Comparison of ENCODE assay signal across 19 mouse cellular contexts in genomic region chr4:141742381-141742780, GRCm38 (mm10). TPM values are rescaled to one million over a fixed set of nuclear protein-coding genes. Genes with fewer than 3 reads are reported as not detected.
DNase-seq lines count a peak whose midpoint lies in the region; ATAC-seq and TF ChIP-seq lines count a peak whose summit lies in the region.
"Had no signal": no experiment of that assay in that cellular context is flagged by ENCODE, and none has a peak within 500 bp of the region (broad histone marks: within the 10 kb centered on the region; RNA-seq: fewer than 3 reads in every experiment).

No protein-coding gene starts in this region.

- H3K4me1 ChIP-seq in heart, embryonic 12.5 days (replicated peaks) = peaks cover 13% of the 10 kb centered on the region
- no peaks in the 10 kb centered on the region for H3K4me1 ChIP-seq in thymus, adult 2 months (replicated peaks; ENCODE audit: control insufficient read depth, insufficient read depth, low read length)
- H3K4me1 ChIP-seq in liver, embryonic 13.5 days (replicated peaks) = peaks cover 31% of the 10 kb centered on the region
- H3K4me1 ChIP-seq in hindbrain, embryonic 11.5 days (replicated peaks; ENCODE audit: control insufficient read depth, insufficient read depth, low read length) = no peaks in the 10 kb centered on the region
- H3K4me1 ChIP-seq: midbrain, embryonic 15.5 days; neural tube, embryonic 12.5 days had no signal

- peaks cover 3% of the 10 kb centered on the region; the same call in 1 of the 2 replicates for H3K9me3 ChIP-seq in heart, embryonic 12.5 days (replicated peaks)
- no peaks in the 10 kb centered on the region for H3K9me3 ChIP-seq in liver, embryonic 13.5 days (replicated peaks)
- H3K9me3 ChIP-seq in hindbrain, embryonic 11.5 days (ENCODE audit: control insufficient read depth, low read length) = no peaks in the 10 kb centered on the region
- H3K9me3 ChIP-seq: midbrain, embryonic 15.5 days; neural tube, embryonic 12.5 days had no signal

- no peaks in the 10 kb centered on the region for H3K27me3 ChIP-seq in heart, embryonic 12.5 days (replicated peaks)
- H3K27me3 ChIP-seq in thymus, adult 2 months (ENCODE audit: control insufficient read depth, insufficient read depth, low read length) = no peaks in the 10 kb centered on the region
- H3K27me3 ChIP-seq in liver, embryonic 13.5 days = no peaks in the 10 kb centered on the region
- H3K27me3 ChIP-seq in hindbrain, embryonic 11.5 days (ENCODE audit: control insufficient read depth, insufficient read depth, low read length) = no peaks in the 10 kb centered on the region
- H3K27me3 ChIP-seq: midbrain, embryonic 15.5 days had no signal

- peak overlapping the region; percentile 40; the same call in 1 of the 2 replicates for H3K27ac ChIP-seq in heart, embryonic 12.5 days (ENCODE audit: poor library complexity, severe bottlenecking)
- H3K27ac ChIP-seq in thymus, adult 2 months (ENCODE audit: control insufficient read depth, insufficient read depth, low read length) = peak overlapping the region; percentile 36; the same call in 1 of the 2 replicates
- H3K27ac ChIP-seq in liver, embryonic 13.5 days = peak overlapping the region; percentile 71
- H3K27ac ChIP-seq in hindbrain, embryonic 11.5 days (ENCODE audit: low read depth, low read length) = no peak overlapping the region
- H3K27ac ChIP-seq: midbrain, embryonic 15.5 days; neural tube, embryonic 12.5 days had no signal

- no peak overlapping the region for H3K9ac ChIP-seq in heart, embryonic 12.5 days
- H3K9ac ChIP-seq in liver, embryonic 13.5 days = no peak overlapping the region; the same call in 1 of the 2 replicates
- no peak overlapping the region for H3K9ac ChIP-seq in hindbrain, embryonic 11.5 days (ENCODE audit: low read depth, low read length)
- H3K9ac ChIP-seq: lung, embryonic 14.5 days; midbrain, embryonic 15.5 days; neural tube, embryonic 12.5 days had no signal

- no peak for ATAC-seq in heart, embryonic 12.5 days (ENCODE audit: insufficient number of reproducible peaks, low FRiP score)
- no peak for ATAC-seq in liver, embryonic 13.5 days (ENCODE audit: low read depth)
- ATAC-seq in hindbrain, embryonic 11.5 days (ENCODE audit: low FRiP score) = no peak
- ATAC-seq: forebrain, embryonic 14.5 days; midbrain, embryonic 15.5 days had no signal

- no peak for TF ChIP-seq CTCF in thymus, adult 2 months (IDR thresholded peaks at IDR 0.05; ENCODE audit: borderline replicate concordance, control insufficient read depth, extremely low read depth, insufficient read depth, low read length, poor library complexity)

- no peak overlapping the region for H3K4me2 ChIP-seq in heart, embryonic 12.5 days
- H3K4me2 ChIP-seq in liver, embryonic 13.5 days = no peak overlapping the region
- no peak overlapping the region for H3K4me2 ChIP-seq in hindbrain, embryonic 11.5 days (replicated peaks; ENCODE audit: low read depth, low read length)
- H3K4me2 ChIP-seq: lung, embryonic 14.5 days; midbrain, embryonic 15.5 days; neural tube, embryonic 12.5 days had no signal

- no peaks in the 10 kb centered on the region for H3K36me3 ChIP-seq in heart, embryonic 12.5 days
- no peaks in the 10 kb centered on the region for H3K36me3 ChIP-seq in thymus, adult 2 months (ENCODE audit: control insufficient read depth, insufficient read depth, low read length)
- no peaks in the 10 kb centered on the region for H3K36me3 ChIP-seq in liver, embryonic 13.5 days
- H3K36me3 ChIP-seq in hindbrain, embryonic 11.5 days (ENCODE audit: control insufficient read depth, insufficient read depth, low read length) = no peaks in the 10 kb centered on the region
- H3K36me3 ChIP-seq: midbrain, embryonic 15.5 days; neural tube, embryonic 12.5 days had no signal

- no peak for TF ChIP-seq POLR2A in thymus, adult 2 months (IDR thresholded peaks at IDR 0.05; ENCODE audit: control insufficient read depth, extremely low read depth, insufficient read depth, low read length, poor library complexity)

- 73% methylated on average over 4 of the region's 4 CpGs for WGBS in heart, embryonic 12.5 days
- 97% methylated on average over 4 of the region's 4 CpGs for WGBS in thymus, adult 2 months
- 76% methylated on average over 4 of the region's 4 CpGs for WGBS in liver, embryonic 13.5 days (ENCODE audit: insufficient replicate concordance)
- WGBS in hindbrain, embryonic 11.5 days = 94% methylated on average over 4 of the region's 4 CpGs

- DNase-seq in heart, adult 8-10 months (ENCODE audit: low spot score) = no peak
- DNase-seq in thymus, adult 2 months = no peak
- DNase-seq in thymus, postnatal 14 days = no peak
- DNase-seq in liver, embryonic 13.5 days = no peak
- no peak for DNase-seq in T-cell, adult 2 months (ENCODE audit: low spot score)
- no peak for DNase-seq in hindbrain, embryonic 11.5 days (ENCODE audit: low spot score)
- no peak for DNase-seq in thymus, postnatal 10 days (ENCODE audit: low spot score in 2 of 2)
- DNase-seq: adrenal gland, postnatal 36 days; cerebellum, postnatal 25 days; right cerebral cortex, postnatal 4 days had no signal

- no peak overlapping the region for H3K4me3 ChIP-seq in heart, embryonic 12.5 days
- no peak overlapping the region for H3K4me3 ChIP-seq in thymus, adult 2 months (ENCODE audit: control insufficient read depth, insufficient read depth, low read length)
- no peak overlapping the region for H3K4me3 ChIP-seq in liver, embryonic 13.5 days (replicated peaks)
- H3K4me3 ChIP-seq in hindbrain, embryonic 11.5 days (ENCODE audit: low read depth, low read length) = no peak overlapping the region
- H3K4me3 ChIP-seq: midbrain, embryonic 15.5 days; neural tube, embryonic 12.5 days had no signal

RNA-seq across cellular contexts. Expression of gene Agmat, which starts 4.1 kb away (rescaled TPM):
- 0.92 and 1.3 TPM in 2 replicates for polyA plus RNA-seq in heart, embryonic 12.5 days (2016; fragmentation: Nextera tagmentation; extraction: Ambion mirVana)
- under 1 TPM in 3 of 4 experiments, not detected in 1; 0.44 to 0.66 (median 0.63) TPM for total RNA-seq in heart, adult 8-10 months (2022)
- 0.18 and 0.92 TPM in 2 replicates for polyA plus RNA-seq in thymus, adult 2 months (2012; rRNA removed)
- polyA plus RNA-seq in liver, embryonic 13.5 days (2015; fragmentation: Nextera tagmentation; extraction: Ambion mirVana) = 18.4 and 18.5 TPM in 2 replicates
- 0.14 TPM in 1 of 2 replicates, not detected in the other for polyA plus RNA-seq in hindbrain, embryonic 11.5 days (2014; fragmentation: Nextera tagmentation; extraction: Ambion mirVana)
- total RNA-seq: gastrocnemius, adult 8-10 months; hematopoietic stem cell, adult 5-6 weeks; layer of hippocampus, adult 8-10 months had no signal
- polyA plus RNA-seq: forebrain, embryonic 14.5 days; lung, embryonic 14.5 days; midbrain, embryonic 15.5 days; neural tube, embryonic 12.5 days; urinary bladder, adult 2 months had no signal

RNA-seq across cellular contexts. Expression of gene Ddi2, which starts 19.2 kb away (rescaled TPM):
- 24.8 and 24.9 TPM in 2 replicates for polyA plus RNA-seq in heart, embryonic 12.5 days (2016; fragmentation: Nextera tagmentation; extraction: Ambion mirVana)
- total RNA-seq in heart, adult 8-10 months (2022) = 10 to 100 TPM; 26.1 to 34.6 (median 29.1) TPM
- 15.6 and 25.5 TPM in 2 replicates for polyA plus RNA-seq in thymus, adult 2 months (2012; rRNA removed)
- polyA plus RNA-seq in liver, embryonic 13.5 days (2015; fragmentation: Nextera tagmentation; extraction: Ambion mirVana) = 15.0 and 19.1 TPM in 2 replicates
- polyA plus RNA-seq in hindbrain, embryonic 11.5 days (2014; fragmentation: Nextera tagmentation; extraction: Ambion mirVana) = 15.0 and 18.9 TPM in 2 replicates

RNA-seq across cellular contexts. Expression of gene Dnajc16, which starts 48.4 kb away (rescaled TPM):
- 5.0 and 6.1 TPM in 2 replicates for polyA plus RNA-seq in heart, embryonic 12.5 days (2016; fragmentation: Nextera tagmentation; extraction: Ambion mirVana)
- total RNA-seq in heart, adult 8-10 months (2022) = 10 to 100 TPM; 23.2 to 28.7 (median 25.0) TPM
- polyA plus RNA-seq in thymus, adult 2 months (2012; rRNA removed) = 11.8 and 11.9 TPM in 2 replicates
- polyA plus RNA-seq in liver, embryonic 13.5 days (2015; fragmentation: Nextera tagmentation; extraction: Ambion mirVana) = 2.1 and 2.2 TPM in 2 replicates
- 4.9 and 5.4 TPM in 2 replicates for polyA plus RNA-seq in hindbrain, embryonic 11.5 days (2014; fragmentation: Nextera tagmentation; extraction: Ambion mirVana)

RNA-seq across cellular contexts. Expression of gene Casp9, which starts 51.0 kb away (rescaled TPM):
- polyA plus RNA-seq in heart, embryonic 12.5 days (2016; fragmentation: Nextera tagmentation; extraction: Ambion mirVana) = 21.1 and 21.6 TPM in 2 replicates
- 10 to 100 TPM in 2 of 4 experiments, 1 to 10 TPM in 2; 7.9 to 10.7 (median 10.0) TPM for total RNA-seq in heart, adult 8-10 months (2022)
- 16.0 and 16.9 TPM in 2 replicates for polyA plus RNA-seq in thymus, adult 2 months (2012; rRNA removed)
- 9.1 and 11.0 TPM in 2 replicates for polyA plus RNA-seq in liver, embryonic 13.5 days (2015; fragmentation: Nextera tagmentation; extraction: Ambion mirVana)
- 17.3 and 17.6 TPM in 2 replicates for polyA plus RNA-seq in hindbrain, embryonic 11.5 days (2014; fragmentation: Nextera tagmentation; extraction: Ambion mirVana)

RNA-seq across cellular contexts. Expression of gene Rsc1a1, which starts 57.0 kb away (rescaled TPM):
- polyA plus RNA-seq in heart, embryonic 12.5 days (2016; fragmentation: Nextera tagmentation; extraction: Ambion mirVana) = 0.82 TPM in 1 of 2 replicates, not detected in the other
- total RNA-seq in heart, adult 8-10 months (2022) = 1 to 10 TPM in 2 of 4 experiments, not detected in 2; 1.2 to 4.0 TPM
- 8.5 and 14.4 TPM in 2 replicates for polyA plus RNA-seq in thymus, adult 2 months (2012; rRNA removed)
- polyA plus RNA-seq in liver, embryonic 13.5 days (2015; fragmentation: Nextera tagmentation; extraction: Ambion mirVana) = 0.46 TPM in 1 of 2 replicates, not detected in the other
- polyA plus RNA-seq in hindbrain, embryonic 11.5 days (2014; fragmentation: Nextera tagmentation; extraction: Ambion mirVana) = 1.9 and 2.0 TPM in 2 replicates
- polyA plus RNA-seq: neural tube, embryonic 12.5 days had no signal
